Mouse (Mus musculus) ZHBTc4 (cell line): ENCODE results near the gene Slc15a3.

Experiments
- DNase-seq: peaks from one replicate; pipeline ENCODE4 v3.0.0-alpha.2; 2011; ENCODE audit warnings: low read depth, low spot score

The Slc15a3 gene

GRCm38 (mm10) chr19:10839010-10839892 is at the start of gene Slc15a3:
Gene Slc15a3 (plus strand): TSS chr19:10839727.
- DNase-seq: no peak

DNA sequence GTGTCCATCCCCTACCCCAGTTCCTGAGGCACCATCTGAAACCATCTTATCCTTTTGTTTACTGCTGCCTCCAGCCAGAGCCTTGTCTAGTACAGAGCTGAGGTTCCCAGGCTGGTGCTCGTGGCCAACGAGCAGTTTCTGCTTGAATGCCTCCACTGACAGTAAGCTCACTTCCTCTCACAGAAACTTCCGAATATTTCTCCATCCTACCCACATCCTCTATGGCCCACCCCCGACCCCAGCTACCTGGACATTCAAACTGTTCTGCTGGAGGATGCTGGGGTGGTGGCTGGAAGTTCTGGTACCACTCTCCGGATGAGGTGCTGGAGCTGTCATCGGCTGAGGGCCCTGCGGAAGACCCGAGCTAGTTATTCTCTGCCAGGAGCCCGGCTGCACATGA is 49.2 kb upstream of the Slc15a3 start:
- no peak for DNase-seq

GRCm38 (mm10) chr19:10793044-10793443 is 46.5 kb upstream of the Slc15a3 start:
- no peak for DNase-seq

DNA sequence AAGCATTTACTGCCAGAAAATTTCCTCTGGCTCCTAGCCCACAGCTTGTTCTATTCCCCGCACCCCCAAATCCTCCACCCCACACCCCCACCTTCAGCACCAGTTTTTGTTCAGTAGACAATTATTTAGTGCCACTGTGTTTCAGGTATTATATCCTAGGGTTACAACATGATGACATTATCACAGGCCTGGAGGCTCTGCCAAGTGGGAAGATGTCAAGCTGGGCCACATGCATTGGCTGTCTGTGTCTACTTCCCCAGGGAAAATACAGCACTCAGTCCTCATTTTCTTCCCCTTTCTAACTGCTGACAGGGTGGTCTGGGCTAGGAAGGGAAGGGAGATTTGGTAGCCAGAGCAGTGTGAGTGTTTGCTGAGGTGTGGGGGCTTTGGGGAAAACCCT is 44.6 kb upstream of the Slc15a3 start:
- DNase-seq: no peak

DNA sequence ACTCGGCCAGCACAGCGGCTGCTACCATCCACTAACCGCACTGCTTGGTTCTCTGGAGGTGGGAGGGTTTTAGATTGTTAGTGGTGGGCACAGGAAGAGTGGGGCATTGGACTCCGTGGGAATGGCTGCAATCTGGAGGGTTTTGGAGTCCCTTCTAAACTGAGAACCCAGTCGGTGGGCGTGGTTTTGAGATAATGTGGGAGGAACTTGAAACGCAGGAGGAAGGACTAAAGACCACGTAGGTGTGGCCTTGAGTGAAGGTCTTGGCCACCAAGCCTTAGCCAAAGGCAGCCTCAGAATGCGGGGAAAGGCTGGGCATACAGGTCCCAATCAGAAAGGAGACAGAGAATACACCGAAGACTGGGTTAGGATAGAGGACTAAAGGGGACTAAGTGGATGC is 41.0 kb upstream of the Slc15a3 start:
- peak; percentile 72 for DNase-seq

GRCm38 (mm10) chr19:10799155-10799554 is 40.4 kb upstream of the Slc15a3 start:
- no peak for DNase-seq

- no peak for DNase-seq
These were observed 38.5 kb upstream of the Slc15a3 start for GRCm38 (mm10) chr19:10801070-10801469.

DNA sequence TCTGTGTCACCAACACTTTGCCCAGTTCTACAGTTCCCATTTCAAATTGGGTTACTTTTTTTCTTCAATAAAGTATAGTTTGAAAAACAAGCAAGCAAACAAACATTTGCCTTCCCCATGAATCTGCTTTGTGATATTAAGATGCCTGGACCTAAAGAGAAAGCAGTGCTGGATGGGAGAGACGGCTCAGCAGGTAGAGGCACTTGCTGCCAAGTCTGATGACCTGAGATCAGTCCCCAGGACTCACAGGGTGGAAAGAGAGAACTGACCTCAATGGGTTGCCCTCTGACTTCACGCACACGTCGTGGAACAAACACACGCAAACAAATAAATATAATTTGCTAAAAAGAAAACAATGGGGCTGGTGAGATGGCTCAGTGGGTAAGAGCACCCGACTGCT is 37.6 kb upstream of the Slc15a3 start:
- DNase-seq: no peak

DNA sequence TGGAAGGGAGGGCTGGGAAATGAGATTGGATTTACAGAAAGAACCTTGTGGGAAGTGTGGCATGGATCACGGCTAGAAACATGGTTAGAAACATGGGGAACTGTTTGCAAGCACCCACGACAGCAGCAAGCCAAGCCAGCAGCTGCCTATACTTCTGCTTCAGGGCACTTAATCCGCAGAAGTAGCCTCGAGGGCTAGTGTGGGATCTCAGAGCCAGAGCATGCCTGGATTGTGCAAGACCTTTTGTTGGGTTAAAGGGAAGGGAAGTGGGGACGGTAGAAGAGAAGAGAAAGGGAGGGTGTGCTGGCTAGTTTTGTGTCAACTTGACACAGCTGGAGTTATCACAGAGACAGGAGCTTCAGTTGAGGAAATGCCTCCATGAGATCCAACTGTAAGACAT is 35.8 kb upstream of the Slc15a3 start:
- DNase-seq: no peak

DNA sequence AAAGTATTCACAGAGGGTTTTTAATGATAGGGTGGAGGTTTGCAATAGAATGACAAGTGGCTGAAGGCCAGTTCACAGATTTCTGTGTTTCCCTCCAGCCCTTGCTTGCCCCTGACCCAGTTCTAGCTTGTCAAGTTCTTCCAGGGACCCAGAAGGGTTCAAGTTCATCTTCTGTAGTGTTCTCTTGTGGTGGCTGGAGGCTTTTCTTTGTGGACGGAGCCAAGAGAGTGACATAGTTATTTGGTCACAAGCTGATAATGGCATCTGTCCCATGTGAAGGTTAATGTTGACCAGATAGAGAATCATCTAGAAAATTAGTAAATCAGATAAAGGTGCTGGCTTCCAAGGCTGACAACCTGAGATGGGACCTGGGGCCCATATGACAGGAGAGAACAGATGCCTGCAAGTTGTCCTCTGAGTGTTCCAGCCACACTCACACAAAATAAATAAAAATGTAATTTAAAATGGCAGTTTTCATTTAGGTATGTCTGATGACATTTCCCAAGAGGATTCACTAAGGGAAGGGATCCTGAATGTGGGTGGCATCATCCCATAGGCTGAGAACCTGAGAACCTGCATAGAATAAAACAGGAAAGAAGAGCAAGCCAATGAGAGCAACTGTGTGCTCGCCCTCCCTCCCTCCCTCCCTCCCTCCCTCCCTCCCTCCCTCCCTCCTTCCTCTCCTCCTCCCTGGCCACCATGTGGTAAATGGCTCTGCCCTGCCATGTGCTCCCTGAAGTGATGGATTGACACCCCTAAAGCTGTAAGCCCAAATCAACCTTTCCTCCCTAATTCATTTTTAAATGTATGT is 34.5 kb upstream of the Slc15a3 start:
- DNase-seq: no peak

DNA sequence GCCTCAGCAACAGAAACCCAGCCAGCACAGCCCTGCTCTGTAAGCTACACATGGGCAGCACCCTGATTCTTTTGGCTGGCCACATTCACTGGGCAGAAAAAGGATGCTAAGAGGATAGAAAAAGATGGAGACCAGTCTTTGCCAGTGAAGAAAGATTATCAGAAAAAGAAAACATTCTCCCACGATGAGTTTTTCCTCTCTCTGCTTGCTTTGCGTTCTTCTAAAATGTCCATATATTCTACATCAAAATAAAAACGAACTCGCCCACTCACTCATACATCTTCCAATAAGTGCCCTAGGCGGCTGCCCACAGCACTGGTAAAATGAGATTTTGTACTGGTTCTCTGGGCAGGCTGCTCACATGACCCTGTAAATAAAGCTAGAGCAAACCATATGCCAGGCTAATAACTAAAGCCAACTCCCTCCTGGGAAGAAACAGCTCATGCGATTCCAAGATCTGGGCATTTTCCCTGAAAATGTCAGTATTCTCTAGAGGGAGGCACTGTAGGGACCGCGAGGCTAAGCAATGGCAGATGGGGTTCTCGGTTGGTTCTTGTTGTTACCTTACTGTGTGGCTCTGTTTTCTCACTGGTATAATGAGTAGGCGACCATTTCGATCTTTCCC is 33.8 kb upstream of the Slc15a3 start:
- no peak for DNase-seq

GRCm38 (mm10) chr19:10808524-10809233 is 30.8 kb upstream of the Slc15a3 start:
- no peak for DNase-seq

DNA sequence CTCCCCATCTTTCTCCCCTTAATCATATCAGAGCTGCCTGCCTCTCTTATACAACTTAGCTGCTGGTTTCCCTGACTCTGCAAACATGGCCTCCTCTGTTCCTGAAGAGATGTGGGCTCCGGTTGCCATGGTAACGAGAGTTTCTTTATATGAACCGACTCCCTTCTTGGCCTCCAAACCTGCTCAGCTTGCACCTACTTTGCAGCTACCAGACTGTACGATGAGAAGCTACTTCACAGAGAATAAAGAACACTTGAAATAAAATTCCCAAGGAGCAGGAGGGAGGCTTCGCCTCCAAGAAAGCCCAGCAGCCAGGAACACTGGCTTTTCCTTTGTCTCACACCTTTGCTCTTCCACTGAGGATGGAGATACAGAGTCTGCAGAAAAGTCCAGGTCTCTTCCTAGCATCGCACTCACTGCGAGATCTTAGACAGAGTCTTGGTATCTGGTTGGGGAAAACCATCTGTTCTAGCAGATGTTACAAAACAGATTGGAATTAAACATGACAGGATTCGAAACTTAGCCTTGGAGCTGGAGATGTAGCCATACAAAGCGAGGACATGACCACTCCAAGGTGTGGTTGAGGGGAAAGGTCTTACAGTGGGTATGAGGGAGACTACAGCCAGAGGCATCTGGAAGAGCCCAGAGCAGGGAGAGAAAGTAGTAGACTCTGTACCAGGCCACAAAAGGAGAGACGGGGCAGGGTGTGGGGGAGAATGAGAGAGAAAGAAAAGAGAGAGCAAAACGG is 29.9 kb upstream of the Slc15a3 start:
- DNase-seq: peak; percentile 65

DNA sequence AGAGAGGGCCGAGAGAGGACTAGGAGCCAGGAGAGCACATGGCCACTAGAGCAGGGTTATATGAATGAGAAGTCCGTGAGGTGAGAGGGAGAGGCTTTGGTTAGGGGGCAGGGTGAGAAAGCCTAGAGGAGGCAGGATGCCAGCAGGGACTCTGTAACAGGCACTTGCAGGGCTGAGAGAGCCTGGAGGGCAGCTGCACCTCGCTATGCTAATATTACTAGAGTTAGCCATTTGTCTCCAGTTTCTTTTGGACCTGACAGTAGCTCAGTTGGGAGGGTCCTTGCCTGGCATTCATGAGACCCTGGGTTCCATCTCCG is 29.4 kb upstream of the Slc15a3 start:
- DNase-seq: no peak

GRCm38 (mm10) chr19:10811471-10811870 is 28.1 kb upstream of the Slc15a3 start:
- no peak for DNase-seq

DNA sequence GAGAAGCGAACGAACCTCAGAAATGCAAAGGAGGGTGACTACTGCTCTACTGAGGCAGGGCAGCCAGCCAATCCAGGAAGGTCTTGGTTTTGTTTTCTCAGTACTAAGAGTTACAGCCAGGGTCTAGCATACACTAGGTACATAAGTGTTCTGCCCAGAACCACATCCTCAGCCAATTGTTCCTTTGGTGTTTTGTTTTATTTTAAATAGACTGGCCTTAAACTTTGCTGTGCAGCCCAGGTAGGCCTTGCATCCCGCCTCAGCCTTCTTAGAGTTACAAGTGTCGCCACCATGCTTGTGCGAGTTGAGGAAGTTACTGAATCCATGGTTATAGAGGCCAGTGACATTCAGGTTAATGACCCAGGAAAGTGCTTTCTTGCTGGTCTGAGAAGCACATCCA is 26.5 kb upstream of the Slc15a3 start:
- no peak for DNase-seq

- no peak for DNase-seq
These were observed 25.6 kb upstream of the Slc15a3 start for GRCm38 (mm10) chr19:10813905-10814304.

- DNase-seq: no peak
These were observed 23.7 kb upstream of the Slc15a3 start for GRCm38 (mm10) chr19:10815871-10816270.

- no peak for DNase-seq
These were observed 23.1 kb upstream of the Slc15a3 start for GRCm38 (mm10) chr19:10816462-10816861.

GRCm38 (mm10) chr19:10818217-10818946 is 21.1 kb upstream of the Slc15a3 start:
- peak; percentile 58 for DNase-seq
